Mouse (Mus musculus) kidney, postnatal 25 days (tissue): ENCODE results near the gene Scgb1b2.

Experiments used
- DNase-seq, 2 experiments: peaks; one replicate each; pipeline ENCODE4 v3.0.0; 2021; ENCODE audit warnings: mixed read lengths in 2 of 2

Scgb1b2 gene

DNA sequence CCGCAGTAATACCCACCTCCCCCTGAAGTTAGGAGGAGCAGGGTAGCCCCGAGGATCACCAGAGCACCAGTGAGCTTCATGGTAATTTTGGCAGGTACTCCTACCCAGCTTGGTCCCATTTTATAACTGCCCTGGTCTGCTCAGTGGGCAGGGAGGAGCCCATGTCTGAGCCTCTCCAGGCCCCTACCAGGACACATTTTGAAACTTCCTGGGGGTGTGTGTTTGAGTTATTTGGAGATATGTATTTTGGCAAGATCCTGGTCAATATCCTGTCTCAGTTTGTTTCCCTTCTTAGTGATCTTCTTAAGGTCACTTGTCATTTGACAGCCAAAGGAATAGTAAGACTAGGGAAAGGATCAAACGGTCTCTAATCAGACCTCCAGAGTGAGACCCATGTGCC is at the start of gene Scgb1b2:
Scgb1b2 (minus strand) TSS at position 101 of the 400 bp plus-strand sequence.
- no peak for DNase-seq

DNA sequence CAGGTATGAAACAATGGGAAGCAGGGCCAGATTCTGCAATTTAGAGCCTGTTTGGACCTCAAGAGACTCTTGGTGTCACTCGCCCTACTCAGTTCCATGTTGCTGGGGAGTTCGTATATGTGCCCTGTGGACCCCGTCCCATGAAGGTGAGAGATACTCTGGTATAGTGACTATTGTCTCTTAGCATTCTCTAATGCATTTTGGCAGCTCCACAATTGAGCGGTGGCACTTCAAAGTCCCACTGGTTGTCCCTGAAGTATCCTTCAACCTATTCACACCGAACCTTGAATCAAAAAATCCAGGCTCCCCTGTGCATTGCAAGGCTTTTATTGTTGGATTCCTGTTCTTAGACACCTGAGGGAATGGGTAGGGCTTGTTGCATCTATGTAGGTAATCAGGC is 1.4 kb downstream of the Scgb1b2 start, which contains the start of gene Scgb2b2:
Scgb2b2 (plus strand) TSS at position 301 of the 400 bp plus-strand sequence.
- DNase-seq: no peak
